Mouse (Mus musculus) heart, embryonic 14.5 days (tissue): ENCODE measurements around the gene Diablo. TPM values are rescaled to one million over a fixed set of nuclear protein-coding genes. Genes with fewer than 3 reads are reported as not detected.

Experiments
- ATAC-seq: fragments of 200-750 bp; cut with Nextera tagmentation; 2 replicates; pipeline ENCODE4 v1.8.0; 2017; ENCODE audit warnings: low read depth, moderate TSS enrichment; ENCODE audit not compliant: insufficient number of reproducible peaks, insufficient read depth, low FRiP score
- H3K27ac ChIP-seq, 2 experiments: fragments of 200-500 bp in 1 of 2; fragments of 300-500 bp in 1 of 2; sonication (generic) in 1 of 2; replicated peaks in 1 of 2; 2 replicates each; pipeline ENCODE4 v1.5.1; 2012 to 2014; ENCODE audit warnings: low read depth in 2 of 2, low read length in 2 of 2, control low read depth in 1 of 2, mild to moderate bottlenecking in 1 of 2, mixed read lengths in 1 of 2; ENCODE audit not compliant: control insufficient read depth in 1 of 2, insufficient read depth in 1 of 2
- H3K27me3 ChIP-seq: fragments of 300-500 bp; sonication (generic); 2 replicates; pipeline ENCODE4 v1.6.1; 2014; ENCODE audit warnings: mild to moderate bottlenecking, low read length, control low read depth; ENCODE audit not compliant: control insufficient read depth, insufficient read depth
- H3K36me3 ChIP-seq: fragments of 300-500 bp; sonication (generic); 2 replicates; pipeline ENCODE4 v1.6.1; 2014; ENCODE audit warnings: mild to moderate bottlenecking, control low read depth, low read length, mixed read lengths; ENCODE audit not compliant: control insufficient read depth, insufficient read depth
- H3K4me1 ChIP-seq, 2 experiments: fragments of 200-500 bp in 1 of 2; fragments of 300-500 bp in 1 of 2; sonication (generic) in 1 of 2; 2 replicates each; pipeline ENCODE4 v1.6.1; 2012 to 2014; ENCODE audit warnings: low read length in 2 of 2, control low read depth in 1 of 2, mixed read lengths in 1 of 2; ENCODE audit not compliant: control insufficient read depth in 2 of 2, insufficient read depth in 2 of 2
- H3K4me2 ChIP-seq: fragments of 300-500 bp; sonication (generic); 2 replicates; pipeline ENCODE4 v1.6.1; 2014; ENCODE audit warnings: mild to moderate bottlenecking, low read length
- H3K4me3 ChIP-seq, 2 experiments: fragments of 200-500 bp in 1 of 2; fragments of 300-500 bp in 1 of 2; sonication (generic) in 1 of 2; 2 replicates each; pipeline ENCODE4 v1.5.1; 2012 to 2014; ENCODE audit warnings: low read length in 2 of 2, mild to moderate bottlenecking in 2 of 2, control low read depth in 1 of 2, low read depth in 1 of 2, moderate library complexity in 1 of 2; ENCODE audit not compliant: control insufficient read depth in 1 of 2, insufficient read depth in 1 of 2
- H3K9ac ChIP-seq: fragments of 300-500 bp; sonication (generic); 2 replicates; pipeline ENCODE4 v1.6.1; 2014; ENCODE audit warnings: mild to moderate bottlenecking, low read length
- H3K9me3 ChIP-seq: fragments of 300-500 bp; sonication (generic); 2 replicates; pipeline ENCODE4 v1.6.1; 2016; ENCODE audit warnings: low read length, control low read depth; ENCODE audit not compliant: control insufficient read depth
- WGBS: fragments of 180-500 bp; shearing (Covaris S2); extraction: QIAGEN DNeasy Blood & Tissue Kit; methylation state at CpG from one replicate; pipeline ENCODE4 v1.1.7; 2014; 5-methylcytosine and 5-hydroxymethylcytosine counted together
- polyA plus RNA-seq: library from polyadenylated mRNA; unstranded; fragments of >200 nt; fragmentation: Nextera tagmentation; extraction: Ambion mirVana; gene quantifications from 2 replicates; pipeline ENCODE4 v1.2.1, GENCODE M21; 2014

The Diablo gene
- polyA plus RNA-seq, 1 experiment from 2014 or later: 104 TPM

DNA sequence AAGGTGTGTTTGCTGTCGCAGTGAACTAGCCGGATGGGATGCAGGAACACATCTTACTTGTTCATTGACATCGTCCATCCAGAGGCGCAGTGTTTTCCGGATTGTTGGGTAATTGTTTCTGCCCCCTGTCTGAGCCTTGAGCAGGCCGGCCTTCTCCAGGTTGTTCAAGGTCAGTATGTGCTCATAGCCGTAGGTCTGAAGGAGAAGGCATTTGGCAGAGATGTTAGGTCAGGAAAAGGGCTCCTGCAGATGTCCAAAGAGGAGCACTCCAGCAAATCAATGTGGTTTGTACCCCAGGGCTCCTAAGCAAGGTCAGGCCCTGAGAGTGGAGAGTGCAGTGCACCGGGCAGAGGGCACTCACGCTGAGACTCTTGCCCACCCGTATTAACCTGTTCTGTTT lies 9.8 kb upstream of the Diablo start:
- H3K4me2 ChIP-seq: no peak overlapping the region
- no peak overlapping the region; a peak in 1 of 4 replicates for H3K27ac ChIP-seq
- H3K4me1 ChIP-seq: peaks cover 0 to 3% of the 10 kb centered on the region in 2 experiments; a peak in 1 of 4 replicates
- H3K9me3 ChIP-seq: no peaks in the 10 kb centered on the region
- 88% methylated on average over 10 of the region's 10 CpGs for WGBS
- H3K36me3 ChIP-seq: peaks cover 82% of the 10 kb centered on the region
- no peak for ATAC-seq
- H3K9ac ChIP-seq: no peak overlapping the region
- no peaks in the 10 kb centered on the region for H3K27me3 ChIP-seq
- no peak overlapping the region for H3K4me3 ChIP-seq

- no peak for ATAC-seq
- Histone ChIP-seq H3K4me2 (no peak overlapping the region), H3K9ac (no peak overlapping the region), H3K27me3 (no peaks in the 10 kb centered on the region), H3K27ac (no peak overlapping the region), H3K36me3 (peaks cover 78% of the 10 kb centered on the region), H3K4me1 (peaks cover 0 to 3% of the 10 kb centered on the region in 2 experiments; a peak in 1 of 4 replicates), H3K4me3 (no peak overlapping the region), H3K9me3 (no peaks in the 10 kb centered on the region)
- WGBS: 83% methylated on average over 8 of the region's 8 CpGs
Measured at GRCm38 (mm10) chr5:123530056-123530455, 6.1 kb upstream of the Diablo start.

GRCm38 (mm10) chr5:123528641-123529040 lies 4.7 kb upstream of the Diablo start:
- WGBS: 61% methylated on average over 7 of the region's 7 CpGs
- ATAC-seq: no peak
- H3K27me3 ChIP-seq: no peaks in the 10 kb centered on the region
- no peaks in the 10 kb centered on the region for H3K9me3 ChIP-seq
- no peak overlapping the region for H3K27ac ChIP-seq
- no peak overlapping the region for H3K9ac ChIP-seq
- no peak overlapping the region for H3K4me2 ChIP-seq
- peaks cover 3 to 5% of the 10 kb centered on the region in 2 experiments; a peak in 2 of 4 replicates for H3K4me1 ChIP-seq
- H3K4me3 ChIP-seq: no peak overlapping the region
- H3K36me3 ChIP-seq: peaks cover 67% of the 10 kb centered on the region

DNA sequence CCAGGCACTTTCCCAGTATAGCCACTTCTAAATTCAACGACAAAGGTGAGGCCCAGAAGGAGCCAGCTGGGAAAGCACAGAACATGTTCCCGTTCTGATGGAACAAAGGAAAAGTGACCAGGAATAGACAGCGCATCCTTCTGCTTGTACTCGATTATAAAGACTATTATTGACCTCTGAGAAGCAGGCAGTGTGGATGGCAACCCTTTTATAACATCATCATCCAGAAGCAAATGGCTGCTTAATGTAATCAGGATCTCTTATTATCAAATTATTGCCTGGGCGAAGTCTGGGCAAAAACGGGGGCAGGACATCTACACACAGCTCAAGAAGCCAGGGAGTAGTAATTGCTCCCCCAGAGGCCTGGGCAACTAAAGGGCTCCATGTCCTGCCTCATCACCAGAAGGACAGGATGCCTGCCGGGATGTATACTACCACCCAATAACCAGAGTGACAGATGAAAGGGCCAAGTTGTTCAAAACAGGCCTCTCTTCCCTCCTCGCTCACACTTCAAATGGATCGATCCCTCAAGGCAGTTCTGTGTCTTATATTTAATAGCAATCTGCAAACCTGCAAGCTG lies 2.0 kb upstream of the Diablo start:
- Histone ChIP-seq H3K27ac (no peak overlapping the region), H3K4me2 (no peak overlapping the region), H3K4me3 (no peak overlapping the region), H3K4me1 (peaks cover 3 to 16% of the 10 kb centered on the region in 2 experiments; a peak in 3 of 4 replicates), H3K9ac (no peak overlapping the region), H3K27me3 (no peaks in the 10 kb centered on the region), H3K9me3 (no peaks in the 10 kb centered on the region), H3K36me3 (peaks cover 41% of the 10 kb centered on the region)
- no peak for ATAC-seq
- 86% methylated on average over 9 of the region's 9 CpGs for WGBS

GRCm38 (mm10) chr5:123525281-123525680 lies 1.3 kb upstream of the Diablo start, which contains the start of gene Gm49027:
Gene Gm49027 (minus strand): TSS chr5:123525488.
- peak within 1 kb of the TSS; percentile 66 to 90 for H3K4me3 ChIP-seq
- H3K4me2 ChIP-seq: peak within 1 kb of the TSS; percentile 71
- no peak for ATAC-seq
- H3K9ac ChIP-seq: no peak within 1 kb of the TSS
- H3K4me1 ChIP-seq: peaks cover 3 to 16% of the 10 kb centered on the region in 2 experiments; a peak in 3 of 4 replicates
- peaks cover 34% of the 10 kb centered on the region for H3K36me3 ChIP-seq
- 79% methylated on average over 7 of the region's 7 CpGs for WGBS
- H3K27me3 ChIP-seq: no peaks in the 10 kb centered on the region
- no peaks in the 10 kb centered on the region for H3K9me3 ChIP-seq
- no peak within 1 kb of the TSS for H3K27ac ChIP-seq

- no peak overlapping the region for H3K27ac ChIP-seq
- H3K4me2 ChIP-seq: peak overlapping the region; percentile 71
- peak; percentile 87 for ATAC-seq
- H3K9me3 ChIP-seq: no peaks in the 10 kb centered on the region
- WGBS: under 1% methylated on average over 21 of the region's 27 CpGs
- peaks cover 34% of the 10 kb centered on the region for H3K36me3 ChIP-seq
- H3K4me1 ChIP-seq: peaks cover 3 to 16% of the 10 kb centered on the region in 2 experiments; a peak in 3 of 4 replicates
- 0 out of 2 replicates have a peak overlapping the region, but pooled peaks have one; percentile 86 for H3K9ac ChIP-seq
- H3K27me3 ChIP-seq: no peaks in the 10 kb centered on the region
- peak overlapping the region; percentile 66 to 90 for H3K4me3 ChIP-seq
Measured at GRCm38 (mm10) chr5:123524393-123524750, 396 bp upstream of the Diablo start.

- WGBS: 64% methylated on average over 1 of the region's 1 CpGs
- H3K27ac ChIP-seq: no peak overlapping the region
- no peak overlapping the region for H3K4me3 ChIP-seq
- H3K27me3 ChIP-seq: no peaks in the 10 kb centered on the region
- peaks cover 37% of the 10 kb centered on the region for H3K36me3 ChIP-seq
- peaks cover 3 to 16% of the 10 kb centered on the region in 2 experiments; a peak in 3 of 4 replicates for H3K4me1 ChIP-seq
- H3K9ac ChIP-seq: no peak overlapping the region
- H3K9me3 ChIP-seq: no peaks in the 10 kb centered on the region
- no peak for ATAC-seq
- no peak overlapping the region for H3K4me2 ChIP-seq
Measured at GRCm38 (mm10) chr5:123522166-123522565, 1.8 kb downstream of the Diablo start.

- Histone ChIP-seq H3K4me3 (no peak overlapping the region), H3K4me1 (peaks cover 3 to 16% of the 10 kb centered on the region in 2 experiments; a peak in 3 of 4 replicates), H3K4me2 (no peak overlapping the region), H3K36me3 (peaks cover 40% of the 10 kb centered on the region), H3K9ac (no peak overlapping the region), H3K27ac (no peak overlapping the region), H3K9me3 (no peaks in the 10 kb centered on the region), H3K27me3 (no peaks in the 10 kb centered on the region)
- no peak for ATAC-seq
- WGBS: 95% methylated on average over 1 of the region's 1 CpGs
Measured at GRCm38 (mm10) chr5:123521621-123522020, 2.4 kb downstream of the Diablo start.
